Mouse (Mus musculus) thymus, adult 2 months (tissue): ENCODE data around the gene Rpl27.

Experiments used
- CTCF ChIP-seq: fragments of 200-500 bp; IDR thresholded peaks from 2 replicates; pipeline ENCODE4 v1.5.1; 2012; ENCODE audit warnings: mild to moderate bottlenecking, control low read depth, low read length, moderate library complexity, borderline replicate concordance; ENCODE audit not compliant: control insufficient read depth, poor library complexity, insufficient read depth; ENCODE audit errors: extremely low read depth
- POLR2A ChIP-seq: fragments of 200-500 bp; IDR thresholded peaks from 2 replicates; pipeline ENCODE4 v1.6.1; 2012; ENCODE audit warnings: mild to moderate bottlenecking, low read length, control low read depth, moderate library complexity; ENCODE audit not compliant: control insufficient read depth, poor library complexity, insufficient read depth; ENCODE audit errors: extremely low read depth

DNA sequence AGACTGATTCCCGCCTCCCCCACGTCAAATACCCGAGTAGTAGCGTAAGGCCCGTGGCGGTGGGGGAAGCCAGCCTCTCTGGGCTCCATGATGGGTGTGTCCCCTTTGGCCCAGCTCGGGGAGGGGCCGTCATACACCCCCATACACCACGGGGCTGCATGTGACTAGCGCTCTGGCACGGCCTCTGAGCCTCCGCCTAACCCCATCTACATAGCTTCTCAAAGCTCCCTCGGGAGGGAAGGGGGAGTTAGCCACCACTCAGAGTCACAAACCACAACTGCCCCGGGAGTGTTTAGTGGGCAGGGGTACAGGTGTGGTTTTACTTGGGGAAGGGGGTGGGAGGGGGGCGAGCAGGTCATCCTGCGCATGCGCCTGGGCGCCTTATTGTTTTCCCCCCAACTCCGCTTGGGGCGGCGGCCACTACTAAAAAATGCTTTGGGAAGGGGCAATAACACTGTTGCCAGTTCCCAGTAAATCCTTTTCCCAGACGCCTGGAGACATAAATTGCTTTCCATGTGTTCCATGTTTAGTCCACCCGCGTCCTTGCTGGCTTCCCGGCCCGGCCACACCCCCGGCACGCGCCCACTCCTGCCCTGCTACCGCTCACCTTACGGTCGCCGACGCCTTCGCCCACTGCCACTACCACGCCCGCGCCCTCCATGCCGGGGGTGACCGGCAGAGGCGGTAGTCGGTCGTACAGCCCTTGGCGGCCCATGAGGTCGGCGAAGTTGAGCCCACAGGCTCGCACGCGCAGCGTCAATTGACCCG is 23.2 kb downstream of the Rpl27 start:
- no peak for TF ChIP-seq CTCF
- TF ChIP-seq POLR2A: no peak
